Mouse (Mus musculus) forebrain, postnatal 0 days (tissue): ENCODE results near the gene Cradd. TPM values are rescaled to one million over a fixed set of nuclear protein-coding genes. Genes with fewer than 3 reads are reported as not detected.

Source experiments
- ATAC-seq: fragments of 200-750 bp; cut with Nextera tagmentation; 2 replicates; pipeline ENCODE4 v1.8.0; 2017; ENCODE audit warnings: mild to moderate bottlenecking, moderate library complexity
- DNase-seq: peaks from one replicate; pipeline ENCODE4 v3.0.0-alpha.2; 2015
- H3K27ac ChIP-seq: fragments of 300-500 bp; sonication (generic); 2 replicates; pipeline ENCODE4 v1.5.1; 2014; ENCODE audit warnings: low read depth, mild to moderate bottlenecking, antibody characterized with exemption, low read length, moderate library complexity, mixed read lengths
- H3K27me3 ChIP-seq: fragments of 300-500 bp; sonication (generic); 2 replicates; pipeline ENCODE4 v1.6.1; 2014; ENCODE audit warnings: mild to moderate bottlenecking, low read length, mixed read lengths; ENCODE audit not compliant: insufficient read depth
- H3K36me3 ChIP-seq: fragments of 300-500 bp; sonication (generic); 2 replicates; pipeline ENCODE4 v1.6.1; 2014; ENCODE audit warnings: mild to moderate bottlenecking, moderate library complexity; ENCODE audit not compliant: insufficient read depth
- H3K4me1 ChIP-seq: fragments of 300-500 bp; sonication (generic); 2 replicates; pipeline ENCODE4 v1.6.1; 2014; ENCODE audit warnings: antibody characterized with exemption; ENCODE audit not compliant: insufficient read depth
- H3K4me2 ChIP-seq: fragments of 300-500 bp; sonication (generic); 2 replicates; pipeline ENCODE4 v1.6.1; 2014; ENCODE audit warnings: low read depth, mild to moderate bottlenecking, moderate library complexity
- H3K4me3 ChIP-seq: fragments of 300-500 bp; sonication (generic); 2 replicates; pipeline ENCODE4 v1.5.1; 2014; ENCODE audit warnings: low read depth, low read length, mixed read lengths
- H3K9ac ChIP-seq: fragments of 300-500 bp; sonication (generic); 2 replicates; pipeline ENCODE4 v1.6.1; 2014; ENCODE audit warnings: mild to moderate bottlenecking
- H3K9me3 ChIP-seq: fragments of 300-500 bp; sonication (generic); 2 replicates; pipeline ENCODE4 v1.6.1; 2016; ENCODE audit warnings: low read length
- CTCF ChIP-seq: sonication (generic); IDR thresholded peaks from 2 replicates; pipeline ENCODE4 v1.5.1; 2016; ENCODE audit warnings: antibody characterized with exemption, control low read depth, low read depth
- WGBS: fragments of 180-500 bp; shearing (Covaris S2); extraction: QIAGEN DNeasy Blood & Tissue Kit; methylation state at CpG from one replicate; pipeline ENCODE4 v1.1.7; 2014; 5-methylcytosine and 5-hydroxymethylcytosine counted together
- polyA plus RNA-seq: library from polyadenylated mRNA; unstranded; fragments of >200 nt; fragmentation: Nextera tagmentation; extraction: Ambion mirVana; gene quantifications from 2 replicates; pipeline ENCODE4 v1.2.1, GENCODE M21; 2015
- total RNA-seq: library from RNA; depleted of rRNA; stranded (reverse); fragments of >200 nt; gene quantifications from 2 replicates; pipeline ENCODE4 v1.2.3, GENCODE M21; 2014

Cradd gene
- total and polyA plus RNA-seq, 2 experiments from 2014 or later = 8.3 to 10.3 TPM

DNA sequence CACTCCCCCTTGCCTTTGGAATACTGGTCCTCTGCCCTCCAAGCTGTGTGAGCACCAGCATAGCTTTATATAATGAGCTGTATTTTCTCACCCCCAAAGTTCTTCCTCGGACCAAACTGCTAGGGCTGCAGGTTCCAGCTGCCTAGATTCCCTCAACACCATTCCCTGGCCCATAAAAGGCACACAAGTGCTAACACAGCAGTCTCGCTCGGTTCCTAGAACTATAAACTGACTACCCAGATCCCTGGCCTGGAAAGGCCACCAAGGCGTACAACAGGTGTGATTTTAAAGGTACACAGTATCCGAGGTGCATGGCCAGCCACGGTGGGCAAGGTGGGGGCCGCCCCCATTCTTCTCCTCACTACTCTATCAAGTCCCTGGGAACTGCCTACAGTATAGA lies 54.8 kb downstream of the Cradd start:
- Histone ChIP-seq H3K9ac (no peak overlapping the region), H3K4me1 (no peaks in the 10 kb centered on the region), H3K4me3 (no peak overlapping the region), H3K36me3 (no peaks in the 10 kb centered on the region), H3K27ac (no peak overlapping the region), H3K9me3 (no peaks in the 10 kb centered on the region), H3K27me3 (peaks cover 3% of the 10 kb centered on the region; the same call in 1 of the 2 replicates), H3K4me2 (no peak overlapping the region)
- DNase-seq = no peak
- no peak for ATAC-seq
- no peak for TF ChIP-seq CTCF
- WGBS = 88% methylated on average over 7 of the region's 7 CpGs

DNA sequence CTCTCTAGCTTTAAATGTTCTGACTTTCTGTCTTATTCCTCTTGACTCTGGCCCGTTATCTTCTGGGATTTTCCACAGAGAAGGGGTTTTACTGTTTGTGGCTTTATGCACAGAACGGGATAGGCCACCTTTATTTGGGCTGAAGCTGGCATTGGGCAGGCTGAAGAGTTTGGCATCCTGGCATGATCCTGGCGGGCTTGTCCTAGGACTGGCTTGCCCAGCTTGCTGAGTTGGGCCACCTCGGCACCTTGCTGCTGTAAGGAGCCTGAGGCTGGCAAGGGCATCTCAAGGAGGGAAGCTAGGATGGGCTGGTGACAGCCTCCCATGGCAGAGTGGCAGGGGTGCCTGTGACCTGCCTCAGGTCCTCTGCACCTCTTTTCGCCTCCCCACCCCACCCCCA lies 55.6 kb downstream of the Cradd start:
- TF ChIP-seq CTCF = no peak
- no peak overlapping the region for H3K4me3 ChIP-seq
- H3K4me1 ChIP-seq = no peaks in the 10 kb centered on the region
- peaks cover 4% of the 10 kb centered on the region; the same call in 1 of the 2 replicates for H3K27me3 ChIP-seq
- DNase-seq = no peak
- no peak for ATAC-seq
- H3K4me2 ChIP-seq = no peak overlapping the region
- H3K36me3 ChIP-seq = no peaks in the 10 kb centered on the region
- H3K9me3 ChIP-seq = no peaks in the 10 kb centered on the region
- 80% methylated on average over 5 of the region's 5 CpGs for WGBS
- H3K27ac ChIP-seq = no peak overlapping the region
- H3K9ac ChIP-seq = no peak overlapping the region

DNA sequence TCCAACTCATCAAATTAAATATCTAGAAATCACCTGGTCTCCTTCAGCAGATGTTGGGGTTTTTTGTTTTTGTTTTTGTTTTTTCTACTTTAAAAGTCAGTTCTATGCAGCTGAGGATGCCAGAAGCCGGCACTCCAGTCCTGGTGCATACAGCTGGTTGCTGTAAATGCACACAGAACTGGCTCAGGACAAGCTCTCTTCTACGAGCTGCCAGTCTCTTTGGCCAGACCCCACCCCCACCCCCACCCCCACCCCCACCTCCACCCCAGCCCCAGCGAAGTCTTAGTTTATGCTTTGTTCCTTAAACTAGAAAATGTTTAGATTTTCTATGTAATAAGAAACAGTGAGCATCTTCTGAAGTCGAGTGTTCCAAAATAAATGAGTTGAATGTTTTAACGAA lies 57.0 kb downstream of the Cradd start:
- Histone ChIP-seq H3K9me3 (no peaks in the 10 kb centered on the region), H3K36me3 (no peaks in the 10 kb centered on the region), H3K27ac (no peak overlapping the region), H3K4me3 (no peak overlapping the region), H3K9ac (no peak overlapping the region), H3K4me2 (no peak overlapping the region), H3K27me3 (peaks cover 4% of the 10 kb centered on the region; the same call in 1 of the 2 replicates), H3K4me1 (no peaks in the 10 kb centered on the region)
- no peak for ATAC-seq
- no peak for DNase-seq
- TF ChIP-seq CTCF = no peak
- 32% methylated on average over 5 of the region's 5 CpGs for WGBS

GRCm38 (mm10) chr10:95266041-95266762 lies 57.7 kb downstream of the Cradd start:
- ATAC-seq = no peak
- WGBS = 61% methylated on average over 10 of the region's 10 CpGs
- Histone ChIP-seq H3K27ac (no peak overlapping the region), H3K9me3 (no peaks in the 10 kb centered on the region), H3K36me3 (no peaks in the 10 kb centered on the region), H3K9ac (no peak overlapping the region), H3K4me1 (no peaks in the 10 kb centered on the region), H3K4me3 (no peak overlapping the region), H3K27me3 (peaks cover 4% of the 10 kb centered on the region; the same call in 1 of the 2 replicates), H3K4me2 (no peak overlapping the region)
- DNase-seq = no peak
- TF ChIP-seq CTCF = no peak

DNA sequence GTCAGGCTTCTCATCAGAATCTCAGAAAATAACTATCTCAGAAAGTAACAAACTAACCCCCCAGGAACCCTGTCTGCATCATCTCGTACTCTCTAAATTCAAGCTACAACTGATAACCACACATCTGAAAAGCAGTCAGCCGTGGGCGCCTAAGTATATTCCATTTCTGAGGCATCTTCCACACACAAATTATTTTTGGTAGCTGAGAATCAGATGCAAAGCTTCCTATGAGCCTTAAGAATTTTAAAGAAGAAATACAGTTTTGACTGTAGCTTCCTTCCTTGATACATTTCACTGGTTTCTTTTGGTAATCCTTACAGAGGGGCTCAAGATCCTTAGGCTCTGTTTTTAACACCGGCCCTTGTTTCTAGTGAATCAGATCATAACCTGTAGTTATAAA lies 58.4 kb downstream of the Cradd start:
- TF ChIP-seq CTCF = no peak

GRCm38 (mm10) chr10:95264485-95265321 lies 59.2 kb downstream of the Cradd start:
- peak overlapping the region; percentile 14 for H3K9ac ChIP-seq
- H3K4me1 ChIP-seq = no peaks in the 10 kb centered on the region
- no peak overlapping the region; the same call in 1 of the 2 replicates for H3K27ac ChIP-seq
- H3K4me3 ChIP-seq = peak overlapping the region; percentile 37
- 11% methylated on average over 37 of the region's 37 CpGs for WGBS
- ATAC-seq = peak; percentile 72
- peak overlapping the region; percentile 74 for H3K4me2 ChIP-seq
- no peaks in the 10 kb centered on the region for H3K36me3 ChIP-seq
- H3K27me3 ChIP-seq = peaks cover 4% of the 10 kb centered on the region; the same call in 1 of the 2 replicates
- no peak for TF ChIP-seq CTCF
- no peaks in the 10 kb centered on the region for H3K9me3 ChIP-seq
- peak; percentile 71 for DNase-seq

More for the DNA sequence above, 58.4 kb downstream of the Cradd start:
- Histone ChIP-seq H3K9me3 (no peaks in the 10 kb centered on the region), H3K9ac (no peak overlapping the region), H3K27me3 (peaks cover 4% of the 10 kb centered on the region; the same call in 1 of the 2 replicates), H3K4me2 (0 out of 2 replicates have a peak overlapping the region, but pooled peaks have one; percentile 74), H3K27ac (no peak overlapping the region; the same call in 1 of the 2 replicates), H3K36me3 (no peaks in the 10 kb centered on the region), H3K4me3 (no peak overlapping the region), H3K4me1 (no peaks in the 10 kb centered on the region)
- WGBS = 69% methylated on average over 4 of the region's 4 CpGs
- DNase-seq (peak; percentile 30), ATAC-seq (no peak)

- WGBS = 49% methylated on average over 11 of the region's 11 CpGs
- ATAC-seq = no peak
- no peak for TF ChIP-seq CTCF
These were observed 61.5 kb downstream of the Cradd start for GRCm38 (mm10) chr10:95262388-95262787.

More at GRCm38 (mm10) chr10:95262388-95262787, 61.5 kb downstream of the Cradd start:
- DNase-seq = no peak
- H3K27ac ChIP-seq = no peak overlapping the region
- H3K9me3 ChIP-seq = no peaks in the 10 kb centered on the region
- no peaks in the 10 kb centered on the region for H3K4me1 ChIP-seq
- no peak overlapping the region for H3K9ac ChIP-seq
- no peak overlapping the region for H3K4me2 ChIP-seq
- H3K4me3 ChIP-seq = no peak overlapping the region
- H3K36me3 ChIP-seq = no peaks in the 10 kb centered on the region
- H3K27me3 ChIP-seq = peaks cover 4% of the 10 kb centered on the region; the same call in 1 of the 2 replicates
